Mouse (Mus musculus): ENCODE measurements around the gene Smarca2.

GRCm38 (mm10) chr19:26568941-26569340 is 35.9 kb upstream of the Smarca2 start:
- TF ChIP-seq CTCF (IDR thresholded peaks at IDR 0.05) (no peak), EP300 (IDR thresholded peaks at IDR 0.05) (no peak)
